Mouse (Mus musculus): ENCODE data around the gene Ccin.

Ccin gene

DNA sequence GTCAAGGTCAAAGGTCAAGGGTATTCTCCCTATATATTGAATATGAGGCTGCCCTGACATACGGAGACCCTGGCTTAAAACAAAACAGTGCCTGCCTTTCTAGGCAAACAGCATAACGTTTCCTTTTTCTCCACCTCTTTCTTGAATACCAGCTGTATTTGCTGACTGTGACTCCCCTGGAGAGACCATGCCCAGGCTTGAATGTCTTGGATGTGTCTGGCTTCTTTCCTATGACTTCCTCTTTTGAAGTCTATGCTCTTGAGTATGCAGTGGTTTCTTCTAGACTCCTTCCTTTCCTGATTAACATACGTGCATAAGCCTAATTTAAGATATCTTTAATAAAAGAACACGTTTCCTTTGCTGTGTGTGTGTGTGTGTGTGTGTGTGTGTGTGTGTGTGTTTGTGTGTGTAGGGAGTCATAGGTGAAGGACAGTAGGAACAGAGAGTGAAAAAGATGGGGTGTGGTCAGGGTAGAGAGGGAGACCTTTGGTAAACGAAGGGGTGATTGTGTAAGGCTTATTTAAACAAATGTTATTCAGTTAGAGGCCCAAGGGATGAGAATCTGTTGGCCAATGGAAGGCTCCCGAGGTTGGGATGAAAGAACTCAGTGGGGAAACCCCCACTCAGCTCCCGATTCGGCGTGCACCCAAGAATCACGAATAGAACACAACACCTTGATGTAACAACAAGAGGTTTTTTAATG is 8.2 kb upstream of the Ccin start:
- no peak for DNase-seq

DNA sequence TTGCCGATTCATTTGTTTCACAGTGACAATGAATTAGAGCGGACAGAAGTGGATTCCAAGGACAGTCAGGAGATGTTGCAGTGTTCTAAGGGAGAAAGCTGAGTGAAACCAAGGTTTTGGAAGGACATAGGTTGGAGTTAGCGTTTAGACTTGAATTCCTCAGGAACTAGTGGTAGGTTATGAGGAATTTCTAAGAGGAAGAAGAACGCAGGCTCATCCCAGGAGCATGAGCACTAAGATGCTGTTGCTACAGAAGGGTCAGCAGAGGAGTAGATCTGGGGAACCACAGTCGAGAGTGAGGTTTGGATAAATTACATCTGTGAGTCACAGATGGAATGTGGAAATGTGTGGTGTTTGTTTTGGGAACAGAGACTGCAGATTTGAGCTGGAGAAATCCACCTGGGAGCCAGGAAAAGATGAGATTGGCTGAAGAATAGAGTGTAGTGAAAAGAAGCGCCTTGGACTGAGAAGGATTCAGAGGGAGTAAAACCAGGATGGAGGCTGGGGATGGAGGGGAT is 7.0 kb upstream of the Ccin start:
- no peak for DNase-seq

DNA sequence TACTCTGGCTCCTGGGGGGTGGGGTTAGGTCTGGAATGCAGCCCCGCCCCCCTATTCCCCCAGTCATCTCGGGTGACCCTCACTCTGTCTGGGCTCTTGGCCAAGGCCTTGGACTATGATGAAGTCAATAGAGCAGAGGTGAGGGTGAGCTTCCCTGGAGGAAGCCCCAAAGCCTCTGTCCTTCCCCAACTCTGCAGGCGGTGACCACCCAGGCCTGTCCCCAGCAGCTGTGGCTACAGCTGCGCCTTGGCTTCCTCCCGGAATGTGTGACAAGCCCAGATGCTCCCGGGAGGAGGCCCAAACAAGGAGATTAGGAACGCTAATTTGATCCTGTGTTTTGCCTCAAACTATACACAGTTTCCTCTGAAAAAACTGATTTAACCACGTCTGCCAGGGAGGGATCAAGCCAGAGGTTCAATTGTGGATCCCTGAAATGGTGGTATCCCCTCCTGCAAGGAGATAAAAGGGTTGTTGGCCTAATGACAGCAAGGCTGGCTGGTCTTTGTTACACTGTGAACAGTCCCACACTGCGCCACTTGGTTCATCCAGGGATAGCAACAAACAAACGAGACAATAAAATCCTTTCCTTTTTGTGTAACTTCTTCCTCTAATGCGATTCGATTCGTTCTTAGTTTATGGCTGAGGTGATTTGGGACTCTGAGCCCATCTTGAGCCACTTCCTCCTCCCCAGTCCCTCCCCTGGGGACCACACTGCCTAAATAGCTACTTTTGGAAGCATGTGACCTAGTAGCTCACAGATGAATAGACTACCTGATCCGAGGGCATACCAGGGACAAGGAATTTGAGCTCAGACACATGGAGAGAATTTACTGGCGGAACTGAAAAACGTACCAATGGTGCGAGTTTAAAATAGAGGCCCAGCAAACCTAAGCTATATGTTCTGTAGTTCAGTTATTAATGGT is 4.5 kb upstream of the Ccin start:
- no peak for DNase-seq

DNA sequence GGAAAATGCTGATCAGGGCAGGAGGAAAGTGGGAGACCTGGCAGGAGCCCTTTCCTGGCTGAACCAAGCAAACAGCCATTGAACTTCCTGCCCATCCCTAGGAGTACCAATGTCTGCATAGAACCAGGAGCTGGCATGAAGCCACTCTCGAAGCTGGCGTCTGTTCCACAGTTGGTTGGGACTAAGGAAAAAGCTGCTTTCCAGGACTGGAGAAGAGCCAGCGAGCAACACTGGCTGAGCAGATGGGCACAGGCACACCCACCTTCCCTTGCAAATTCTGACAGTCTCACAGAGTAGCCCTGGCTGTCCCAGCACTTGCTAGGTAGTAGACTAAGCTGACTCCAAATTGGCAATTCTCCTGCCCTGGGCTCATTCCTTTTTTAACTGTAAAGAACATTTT is 3.5 kb upstream of the Ccin start:
- no peak for DNase-seq

DNA sequence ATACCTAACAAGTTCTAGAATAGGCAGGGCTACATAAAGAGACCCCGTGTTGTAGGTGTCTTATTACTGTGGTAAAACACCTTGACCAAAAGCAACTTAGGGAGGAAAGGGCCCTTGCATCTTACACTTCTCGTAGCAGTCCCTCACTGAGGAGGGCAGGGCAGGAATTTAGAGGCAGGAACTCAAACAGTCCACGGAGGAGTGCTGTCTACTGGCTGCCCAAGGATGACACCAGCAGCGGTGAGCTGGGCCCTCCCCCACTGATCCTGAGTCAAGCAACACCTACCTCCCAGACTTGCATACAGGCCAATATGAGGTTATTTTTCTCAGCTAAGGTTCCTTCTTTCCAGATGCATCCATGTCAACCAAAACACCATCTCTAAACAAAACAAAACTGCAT is 3.0 kb upstream of the Ccin start:
- no peak for DNase-seq

DNA sequence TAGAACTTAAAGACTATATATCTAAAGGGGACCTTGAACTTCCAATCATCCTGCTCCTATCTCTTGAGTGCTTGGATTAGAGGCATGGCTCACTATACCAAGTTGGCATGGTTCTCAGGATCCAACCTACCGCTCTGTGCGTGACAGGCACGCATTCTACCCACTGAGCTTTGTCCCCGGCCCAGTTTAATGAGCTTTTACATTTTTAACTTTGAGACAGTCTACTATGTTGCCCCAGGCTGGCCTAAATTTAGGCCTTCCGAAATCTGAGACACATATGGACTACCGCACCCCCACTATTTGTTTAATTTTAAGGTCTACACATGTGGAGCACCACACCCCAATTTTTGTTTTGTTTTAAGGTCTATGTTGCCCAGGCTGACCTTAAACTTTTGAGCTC is 2.4 kb upstream of the Ccin start:
- DNase-seq = no peak

DNA sequence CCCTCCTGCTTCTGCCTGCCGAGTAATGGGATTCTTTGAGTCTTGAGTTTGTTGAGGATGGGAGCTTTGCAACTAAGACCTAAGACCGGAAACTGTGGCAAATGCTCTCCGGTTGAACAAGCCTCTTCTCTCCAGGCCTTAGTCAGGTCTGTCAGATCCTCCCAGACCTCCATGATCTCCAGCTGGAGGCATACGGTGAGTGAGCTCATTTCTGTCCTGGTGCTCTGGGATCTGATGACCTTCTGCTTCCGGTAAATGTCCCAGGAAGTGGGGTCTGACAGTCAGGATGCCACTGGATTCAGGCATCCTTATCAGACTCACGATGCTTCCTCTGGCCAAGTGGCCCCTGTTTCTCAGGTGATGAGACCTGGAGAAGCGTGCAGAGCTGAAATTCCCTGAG is 2.0 kb upstream of the Ccin start:
- DNase-seq = no peak

DNA sequence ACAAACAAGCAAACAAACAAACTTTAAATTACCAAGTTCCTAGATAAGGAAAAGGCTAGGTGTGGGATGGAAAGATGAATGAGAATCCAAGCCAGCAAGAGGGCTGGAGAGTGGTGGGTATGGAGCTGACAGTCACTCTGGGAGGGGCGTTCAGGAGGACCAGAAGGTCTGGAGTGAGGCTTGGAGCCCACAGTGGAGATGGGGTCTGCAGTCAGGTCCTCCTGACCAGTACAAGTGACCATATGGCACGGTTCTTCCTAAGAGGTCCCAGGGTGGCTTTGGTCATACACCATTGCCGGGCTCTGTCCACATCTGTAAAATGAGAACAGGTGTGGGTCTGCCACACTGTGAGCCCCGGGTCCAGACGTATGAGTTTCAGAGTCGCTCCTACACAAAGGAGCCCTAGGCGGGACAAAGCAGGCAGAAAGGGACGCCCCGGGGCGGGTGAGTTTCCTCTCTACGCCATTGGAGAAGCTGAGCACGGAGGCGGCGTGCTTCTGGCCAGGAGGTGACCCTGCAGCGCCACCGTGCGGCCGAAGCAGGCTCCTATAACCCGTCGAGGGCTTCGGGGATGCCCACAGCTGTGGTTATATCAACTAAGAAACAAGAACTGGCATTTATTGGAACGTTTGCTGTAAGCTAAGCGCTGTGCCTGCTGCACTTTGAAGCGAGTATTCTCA is 1.1 kb upstream of the Ccin start:
- peak; percentile 96 for DNase-seq

DNA sequence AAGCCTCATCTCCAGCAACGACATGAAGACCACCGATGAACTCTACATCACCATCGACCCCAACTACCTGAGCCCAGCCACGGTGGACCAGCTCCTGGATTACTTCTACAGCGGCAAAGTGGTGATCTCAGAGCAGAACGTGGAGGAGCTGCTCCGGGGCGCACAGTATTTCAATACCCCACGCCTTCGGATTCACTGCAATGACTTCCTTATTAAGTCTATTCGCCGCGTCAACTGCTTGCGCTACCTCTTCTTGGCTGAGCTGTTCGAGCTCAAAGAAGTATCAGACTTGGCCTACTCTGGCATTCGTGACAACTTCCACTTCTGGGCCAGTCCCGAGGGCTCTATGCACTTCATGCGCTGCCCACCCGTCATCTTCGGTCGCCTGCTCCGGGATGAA is 473 bp downstream of the Ccin start:
- DNase-seq = no peak

DNA sequence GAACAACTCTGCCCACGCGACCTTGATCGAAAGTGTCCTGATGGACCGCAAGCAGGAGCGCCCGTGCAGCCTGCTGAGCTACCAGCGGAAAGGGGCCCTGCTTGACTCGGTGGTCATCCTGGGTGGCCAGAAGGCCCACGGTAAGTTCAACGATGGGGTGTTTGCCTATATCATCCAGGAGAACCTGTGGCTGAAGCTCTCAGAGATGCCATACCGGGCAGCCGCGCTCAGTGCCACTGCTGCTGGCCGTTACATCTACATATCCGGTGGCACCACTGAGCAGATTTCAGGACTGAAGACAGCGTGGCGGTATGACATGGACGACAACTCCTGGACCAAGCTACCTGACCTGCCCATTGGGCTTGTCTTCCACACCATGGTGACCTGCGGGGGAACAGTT is 1.0 kb downstream of the Ccin start:
- no peak for DNase-seq

DNA sequence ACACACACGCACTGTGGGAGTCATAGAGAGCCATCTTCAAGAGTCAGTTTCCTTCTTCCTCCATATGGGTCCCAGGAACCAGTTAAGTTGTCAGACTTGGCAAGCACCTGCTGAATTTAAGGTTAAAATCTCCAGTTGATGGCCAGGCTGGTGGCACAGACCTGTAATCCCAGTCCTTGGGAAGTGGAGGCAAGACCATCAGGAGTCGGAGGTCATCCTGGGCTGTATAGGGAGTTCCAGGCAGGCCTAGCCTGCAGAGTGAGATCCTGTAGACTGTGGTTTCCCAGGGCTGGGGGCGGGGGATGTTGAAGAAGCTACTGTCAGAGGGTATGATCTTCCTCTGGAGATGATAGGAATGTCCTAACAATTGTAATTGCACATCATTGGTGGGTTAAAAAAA is 5.7 kb downstream of the Ccin start:
- no peak for DNase-seq

DNA sequence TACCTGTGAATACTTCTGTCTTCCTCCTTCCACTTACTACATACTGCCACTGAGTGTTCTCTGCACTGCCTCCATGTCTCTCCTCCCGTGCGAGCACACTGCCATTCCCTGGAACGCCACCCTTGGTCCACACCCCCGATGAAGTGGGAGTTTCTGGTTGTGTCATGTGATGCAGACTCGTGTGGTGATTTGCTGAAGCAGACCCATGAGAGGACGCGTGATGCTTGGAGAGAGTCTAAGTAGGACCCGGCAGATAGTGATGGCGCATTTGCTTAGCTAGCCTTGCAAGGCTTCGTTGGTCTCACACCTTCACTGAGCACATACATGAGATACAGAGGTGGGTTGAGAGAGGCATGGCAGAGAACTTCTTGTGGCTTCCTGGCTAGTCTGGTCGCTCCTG is 9.8 kb downstream of the Ccin start:
- no peak for DNase-seq

DNA sequence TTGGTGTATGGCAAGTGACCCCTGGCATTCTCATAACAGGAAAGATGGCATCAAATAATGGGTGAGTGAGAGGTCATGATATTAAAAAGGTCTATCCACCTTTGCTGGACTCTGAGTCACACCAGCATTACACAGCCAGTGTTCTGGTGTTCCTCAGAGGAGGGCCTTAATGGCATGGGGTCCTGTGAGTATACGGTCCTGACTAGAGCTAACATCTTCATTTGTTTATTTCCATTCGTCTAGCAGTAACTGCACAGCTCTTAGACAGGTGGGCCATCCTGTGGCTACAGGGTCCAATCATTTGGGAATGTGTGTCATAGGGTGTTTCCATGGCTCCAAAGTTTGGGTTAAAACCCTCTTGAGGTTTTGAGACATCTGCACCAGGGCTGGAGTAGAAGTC is 11.1 kb downstream of the Ccin start:
- no peak for DNase-seq

DNA sequence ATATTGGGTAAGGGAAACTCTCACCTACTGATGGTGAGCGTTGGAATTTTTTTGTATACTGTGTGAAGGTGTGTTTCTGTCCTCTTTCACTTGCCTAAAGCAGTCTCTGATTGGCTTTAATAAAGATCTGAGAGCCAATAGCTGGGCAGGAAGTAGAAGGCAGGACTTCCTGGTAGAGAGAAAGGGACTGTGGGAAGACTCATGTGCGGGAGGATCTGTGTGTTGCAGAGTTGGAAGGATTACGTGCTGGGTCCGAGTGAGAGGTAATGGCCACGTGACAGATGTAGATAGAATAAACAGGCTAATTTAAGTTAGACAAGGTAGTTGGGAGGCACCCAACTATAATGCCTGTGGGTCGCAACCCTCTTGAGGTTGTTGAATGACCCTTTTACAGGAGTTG is 20.3 kb downstream of the Ccin start:
- DNase-seq = no peak

DNA sequence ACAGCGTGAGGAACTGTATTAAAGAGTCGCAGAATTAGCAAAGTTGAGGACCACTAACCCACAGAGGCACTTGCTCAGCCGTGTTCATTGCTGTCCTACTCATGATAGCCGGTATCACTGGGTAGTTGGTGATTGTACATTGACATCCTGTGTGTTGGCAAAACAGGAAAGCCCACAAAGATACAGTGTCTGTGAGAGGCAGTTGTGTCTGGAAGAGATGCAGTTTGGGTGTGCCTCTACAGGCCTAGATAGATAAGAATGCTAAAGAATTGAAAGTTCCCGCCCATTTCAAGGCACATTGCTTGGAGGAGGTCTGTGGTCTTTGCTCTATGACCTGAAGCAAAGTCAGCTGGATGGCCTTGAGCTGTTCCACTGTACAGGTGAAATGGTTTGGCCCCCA is 20.8 kb downstream of the Ccin start, which contains the start of gene Clta:
TSS of gene Clta (plus strand) at position 327 of the 400 bp plus-strand sequence.
- no peak for DNase-seq

DNA sequence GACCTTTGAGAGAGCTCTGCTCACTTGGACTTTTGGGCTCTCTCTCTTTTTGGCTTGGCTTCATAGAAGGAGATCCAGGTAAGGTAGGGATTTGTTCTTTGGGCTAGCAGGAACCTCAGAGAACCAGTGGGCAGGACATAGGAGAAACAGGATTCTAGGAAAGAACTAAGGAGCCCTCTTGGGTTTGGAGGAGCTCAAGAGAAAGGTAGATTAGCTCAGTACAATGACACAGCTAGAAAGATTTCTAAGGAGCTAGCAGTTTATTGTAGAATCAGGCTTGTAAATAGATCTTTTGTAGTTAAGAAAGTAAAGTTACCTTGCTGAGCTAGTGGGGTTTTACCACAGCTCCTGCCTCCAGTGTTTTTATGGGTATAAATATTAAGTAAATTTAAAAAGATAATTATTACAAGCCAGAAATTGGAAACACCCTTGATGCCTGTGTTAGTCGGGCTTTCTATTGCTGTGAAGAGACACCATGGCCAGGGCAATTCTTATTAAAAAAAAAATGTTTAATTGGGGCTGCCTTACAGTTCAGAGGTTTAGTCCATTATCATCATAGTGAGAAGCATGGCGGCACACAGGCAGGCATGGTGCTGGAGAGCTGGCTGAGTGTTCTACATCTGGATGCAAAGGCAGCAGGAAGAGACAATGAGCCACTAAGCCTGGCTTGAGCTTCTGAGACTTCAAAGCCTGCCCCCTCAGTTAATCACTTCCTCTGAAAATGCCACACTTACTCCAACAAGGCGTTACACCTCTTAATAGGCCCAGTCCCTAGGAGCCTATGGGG is 21.5 kb downstream of the Ccin start:
- no peak for DNase-seq

DNA sequence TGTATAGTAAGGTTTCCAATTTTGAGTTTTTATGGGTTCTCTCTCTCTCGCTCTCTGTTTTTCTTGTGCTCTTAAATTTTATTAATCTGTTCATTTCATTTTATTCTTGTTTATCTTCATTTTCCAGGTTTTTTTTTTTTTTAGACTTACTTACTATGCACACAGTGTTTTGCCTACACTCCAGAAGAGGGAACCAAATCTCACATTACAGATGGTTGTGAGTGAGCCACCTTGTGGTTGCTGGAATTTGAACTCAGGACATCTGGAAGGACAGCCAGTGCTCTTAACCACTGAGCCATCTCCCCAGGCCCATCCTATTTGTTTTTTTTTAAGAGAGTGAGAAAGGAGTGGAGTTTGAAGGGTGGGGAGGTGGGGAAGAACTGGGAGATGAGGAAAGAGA is 26.9 kb downstream of the Ccin start:
- DNase-seq = no peak

DNA sequence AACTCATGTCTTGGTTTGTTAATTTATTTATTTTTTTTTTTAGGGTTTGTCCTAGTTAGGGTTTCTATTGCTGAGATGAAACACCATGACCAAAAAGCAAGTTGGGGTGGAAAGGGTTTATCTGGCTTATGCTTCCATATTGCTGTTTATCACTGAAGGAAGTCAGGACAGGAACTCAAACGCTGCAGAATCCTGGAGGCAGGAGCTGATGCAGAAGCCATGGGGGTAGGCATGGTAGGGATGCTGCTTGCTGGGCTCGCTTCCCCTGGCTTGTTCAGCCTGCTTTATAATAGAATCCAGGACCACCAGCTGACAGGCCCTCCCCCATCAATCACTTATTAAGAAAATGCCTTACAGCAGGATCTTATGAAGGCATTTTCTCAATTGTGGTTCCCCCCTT is 27.6 kb downstream of the Ccin start:
- DNase-seq = no peak

DNA sequence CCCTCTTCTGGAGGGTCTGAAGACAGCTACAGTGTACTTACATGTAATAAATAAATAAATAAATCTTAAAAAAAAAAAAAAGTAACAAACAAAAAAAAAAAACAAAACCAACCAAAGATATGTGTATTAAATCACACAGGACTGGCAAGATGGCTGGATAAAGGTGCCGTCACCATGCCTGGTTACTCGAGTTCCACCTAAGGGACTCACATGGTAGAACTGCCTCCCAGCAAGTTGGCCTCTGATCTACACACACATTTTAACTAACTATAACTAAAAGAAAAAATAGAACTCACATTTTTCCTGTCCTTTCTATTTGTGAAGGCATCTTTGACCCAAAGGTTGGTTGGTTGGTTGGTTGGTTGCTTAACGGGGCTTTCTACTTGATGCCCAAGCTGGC is 28.5 kb downstream of the Ccin start:
- DNase-seq = no peak

DNA sequence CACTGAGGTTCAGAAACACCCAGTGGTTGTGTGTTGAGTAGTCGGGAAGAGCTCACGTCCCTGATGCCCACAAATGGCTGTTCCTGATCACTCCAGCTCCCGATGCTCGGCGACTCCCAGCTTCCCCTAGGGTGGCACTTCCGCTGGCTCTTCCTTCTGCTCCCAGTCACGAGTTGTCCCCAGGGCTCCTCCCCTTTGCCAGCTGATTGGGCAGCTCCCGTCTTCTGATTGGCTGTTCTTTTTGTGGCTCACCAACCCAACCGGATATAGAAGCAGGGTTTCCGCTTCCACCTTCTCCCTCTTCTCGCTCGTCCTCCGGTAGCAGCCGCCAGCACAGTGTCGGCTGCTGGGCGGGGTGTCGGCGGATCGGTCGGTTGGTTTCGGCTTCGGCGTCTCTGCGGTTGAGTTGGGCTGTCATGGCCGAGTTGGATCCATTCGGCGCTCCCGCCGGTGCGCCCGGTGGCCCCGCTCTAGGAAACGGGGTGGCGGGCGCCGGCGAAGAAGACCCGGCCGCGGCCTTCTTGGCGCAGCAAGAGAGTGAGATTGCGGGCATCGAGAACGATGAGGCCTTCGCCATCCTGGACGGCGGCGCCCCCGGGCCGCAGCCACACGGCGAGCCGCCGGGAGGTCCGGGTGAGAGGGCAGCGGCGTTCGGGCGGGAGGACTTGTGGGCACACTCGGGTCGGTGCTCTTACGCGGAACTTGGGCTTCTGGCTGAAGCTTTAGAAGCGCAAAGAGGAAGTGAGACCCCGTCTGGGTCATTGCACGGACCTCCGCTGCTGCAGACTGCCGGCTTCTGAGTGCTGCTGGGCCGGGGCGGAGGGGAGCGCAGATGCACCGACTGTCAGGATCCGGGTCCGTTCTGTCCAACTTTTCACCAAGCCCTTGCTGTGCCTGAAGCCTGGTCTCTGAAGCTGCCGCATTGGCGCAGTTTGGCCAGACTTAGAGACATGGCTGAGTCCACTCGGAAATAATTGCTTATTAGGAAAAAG is 29.4 kb downstream of the Ccin start:
- DNase-seq = peak; percentile 89

DNA sequence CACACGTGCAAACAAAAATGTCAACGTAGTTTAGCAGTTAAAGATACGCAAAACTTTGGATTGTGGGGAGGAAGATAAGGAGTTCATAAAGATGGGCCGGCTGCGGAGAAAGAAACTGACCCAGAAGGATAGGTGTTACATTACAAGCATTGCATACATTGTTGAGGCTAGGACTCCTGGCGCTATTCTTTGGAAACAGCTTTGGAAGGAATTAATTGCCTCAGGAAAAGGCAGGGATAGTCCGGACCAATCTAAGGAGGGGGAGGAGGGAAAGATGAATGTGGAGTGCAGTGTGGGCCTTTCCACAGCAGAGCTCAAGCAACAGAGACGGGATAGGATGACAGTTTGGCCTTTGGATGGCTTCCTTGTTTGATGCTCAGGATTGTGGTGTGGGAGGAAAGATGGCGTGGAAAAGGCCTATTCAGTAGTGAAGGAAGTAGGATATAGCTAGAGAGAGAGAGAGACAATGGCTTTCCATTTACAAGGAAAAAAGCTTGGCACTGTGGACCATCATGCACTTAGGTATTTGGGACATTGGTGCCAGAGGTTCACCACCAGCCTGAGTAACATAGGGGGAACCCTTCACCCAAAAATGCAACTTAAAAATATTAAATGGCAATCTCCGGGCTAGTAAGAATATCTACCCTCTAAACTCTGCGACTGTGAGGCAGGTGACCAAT is 30.2 kb downstream of the Ccin start:
- no peak for DNase-seq

Measured in thymus, postnatal 25 days (tissue).